Comparison of ENCODE assay signal across 11 mouse cellular contexts in the genomic region with DNA sequence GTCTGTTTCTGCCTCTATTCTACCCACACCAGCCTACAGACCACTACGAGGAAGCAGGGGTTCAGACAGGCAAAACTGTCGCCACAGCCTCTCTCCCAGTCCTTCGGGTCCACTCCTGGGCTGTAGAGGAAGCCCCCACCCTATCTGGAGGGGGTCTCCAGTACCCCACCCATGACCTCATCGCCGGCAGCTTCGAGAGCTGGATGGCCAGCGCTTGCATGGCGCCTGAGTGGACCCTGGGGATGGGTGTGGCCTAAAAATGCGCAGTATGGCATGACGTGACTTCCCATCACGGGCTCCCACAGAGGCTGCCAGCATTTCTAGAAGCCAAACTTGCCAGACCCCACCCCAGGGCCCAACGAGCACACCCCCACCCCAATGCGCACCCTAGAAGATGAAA. TPM values are rescaled to one million over a fixed set of nuclear protein-coding genes. Genes with fewer than 3 reads are reported as not detected.
DNase-seq lines count a peak whose midpoint lies in the region; ATAC-seq lines count a peak whose summit lies in the region.
"Had no signal": no experiment of that assay in that cellular context is flagged by ENCODE, and none has a peak within 500 bp of the region (broad histone marks: within the 10 kb centered on the region; RNA-seq: fewer than 3 reads in every experiment).

No protein-coding gene starts in this region.

- H3K27ac ChIP-seq in embryonic facial prominence, embryonic 12.5 days: no peak overlapping the region
- no peak overlapping the region; the same call in 1 of the 2 replicates for H3K27ac ChIP-seq in embryonic facial prominence, embryonic 10.5 days (replicated peaks)
- H3K27ac ChIP-seq: layer of hippocampus, adult 2 months had no signal

- no peaks in the 10 kb centered on the region for H3K9me3 ChIP-seq in embryonic facial prominence, embryonic 12.5 days
- no peaks in the 10 kb centered on the region for H3K9me3 ChIP-seq in embryonic facial prominence, embryonic 10.5 days
- H3K9me3 ChIP-seq: megakaryocyte, embryonic 14.5 days had no signal

- no peak for ATAC-seq in embryonic facial prominence, embryonic 12.5 days (ENCODE audit: insufficient number of reproducible peaks, insufficient read depth, low FRiP score, low TSS enrichment)
- ATAC-seq in granulocyte monocyte progenitor cell, adult 5-6 weeks (replicated peaks; ENCODE audit: poor library complexity, severe bottlenecking): no peak
- ATAC-seq: Patski had no signal

- H3K36me3 ChIP-seq in embryonic facial prominence, embryonic 12.5 days: no peaks in the 10 kb centered on the region
- no peaks in the 10 kb centered on the region for H3K36me3 ChIP-seq in embryonic facial prominence, embryonic 10.5 days (replicated peaks)

- 0 out of 2 replicates have a peak overlapping the region, but pooled peaks have one; percentile 7 for H3K4me3 ChIP-seq in embryonic facial prominence, embryonic 12.5 days
- H3K4me3 ChIP-seq in embryonic facial prominence, embryonic 10.5 days: no peak overlapping the region
- H3K4me3 ChIP-seq: layer of hippocampus, adult 2 months; megakaryocyte, embryonic 14.5 days had no signal

- no peak for DNase-seq in embryonic facial prominence, embryonic 10.5 days (ENCODE audit: low spot score)
- DNase-seq in gastrocnemius, postnatal 25 days: peak; percentile 41
- peak; percentile 63 to 68 for DNase-seq in heart, postnatal 36 days
- peak; percentile 36 for DNase-seq in lung, postnatal 25 days (ENCODE audit: low spot score)
- DNase-seq in cerebellum, adult 8-10 months: no peak
- no peak for DNase-seq in left cerebral cortex, adult 9 months (ENCODE audit: low spot score in 2 of 2)

- H3K9ac ChIP-seq in embryonic facial prominence, embryonic 12.5 days: no peak overlapping the region

- intact Hi-C loops in heart, postnatal 36 days (cut with DNase I): no loop called here

- WGBS in embryonic facial prominence, embryonic 12.5 days: 84% methylated on average over 13 of the region's 13 CpGs
- 93% methylated on average over 13 of the region's 13 CpGs for WGBS in embryonic facial prominence, embryonic 10.5 days

- peaks cover 20% of the 10 kb centered on the region for H3K4me1 ChIP-seq in embryonic facial prominence, embryonic 12.5 days
- peaks cover 30% of the 10 kb centered on the region for H3K4me1 ChIP-seq in embryonic facial prominence, embryonic 10.5 days

- no peaks in the 10 kb centered on the region for H3K27me3 ChIP-seq in embryonic facial prominence, embryonic 12.5 days
- H3K27me3 ChIP-seq in embryonic facial prominence, embryonic 10.5 days (replicated peaks; ENCODE audit: low read depth, poor library complexity, severe bottlenecking): no peaks in the 10 kb centered on the region
- H3K27me3 ChIP-seq: megakaryocyte, embryonic 14.5 days; Patski had no signal

- peak overlapping the region; percentile 27; the same call in 1 of the 2 replicates for H3K4me2 ChIP-seq in embryonic facial prominence, embryonic 12.5 days (replicated peaks)

RNA-seq across cellular contexts. Expression of gene C1qtnf7, which starts 2.0 kb away (rescaled TPM):
- 8.6 and 10.3 TPM in 2 replicates for polyA plus RNA-seq in embryonic facial prominence, embryonic 12.5 days (2016; fragmentation: Nextera tagmentation; extraction: Ambion mirVana)
- polyA plus RNA-seq in embryonic facial prominence, embryonic 10.5 days (2016; fragmentation: Nextera tagmentation; extraction: Ambion mirVana): 0.52 and 1.1 TPM in 2 replicates
- total RNA-seq in gastrocnemius, postnatal 25 days (2021): under 1 TPM; 0.61 to 0.70 TPM
- 1 to 10 TPM; 7.1 to 7.9 TPM for total RNA-seq in heart, postnatal 36 days (2021)
- not detected in 2 replicates for total RNA-seq in granulocyte monocyte progenitor cell, adult 5-6 weeks (2014; fragmentation: Nextera tagmentation)
- not detected in 2 replicates for total RNA-seq in granulocyte monocyte progenitor cell, adult 5-6 weeks (2017)

Comparison
In these comparisons a context has a peak if more than half of its experiments do, and no peak if none do; other contexts are left out.
1. DNase-seq: peak in gastrocnemius, postnatal 25 days (single experiment), heart, postnatal 36 days (2 of 2) and lung, postnatal 25 days (single experiment); none in embryonic facial prominence, embryonic 10.5 days (single experiment), cerebellum, adult 8-10 months (single experiment) and left cerebral cortex, adult 9 months (0 of 2).
2. RNA of gene C1qtnf7, which starts 2.0 kb away (total RNA-seq): 7.1 to 7.9 TPM in heart, postnatal 36 days; 0.61 to 0.70 TPM in gastrocnemius, postnatal 25 days and not detected in granulocyte monocyte progenitor cell, adult 5-6 weeks; every median in the first group is over 4 times any median in the second.